Mouse (Mus musculus) spleen, adult 2 months (tissue): Measurements from ENCODE around the gene Zfp593.
"Not testable (repeated sequence)": the region's sequence is repeated elsewhere in the genome, so short reads cannot be mapped to it uniquely, and the experiment has no call there.

Experiments
- CTCF ChIP-seq: fragments of 200-500 bp; IDR thresholded peaks from 2 replicates; pipeline ENCODE4 v1.5.1; 2011; ENCODE audit warnings: mild to moderate bottlenecking, inconsistent platforms; ENCODE audit not compliant: insufficient read depth, insufficient read length, insufficient replicate concordance; ENCODE audit errors: extremely low read depth
- POLR2A ChIP-seq: fragments of 200-500 bp; IDR thresholded peaks from 2 replicates; pipeline ENCODE4 v1.6.1; 2011; ENCODE audit warnings: low read depth, low read length, inconsistent platforms

DNA sequence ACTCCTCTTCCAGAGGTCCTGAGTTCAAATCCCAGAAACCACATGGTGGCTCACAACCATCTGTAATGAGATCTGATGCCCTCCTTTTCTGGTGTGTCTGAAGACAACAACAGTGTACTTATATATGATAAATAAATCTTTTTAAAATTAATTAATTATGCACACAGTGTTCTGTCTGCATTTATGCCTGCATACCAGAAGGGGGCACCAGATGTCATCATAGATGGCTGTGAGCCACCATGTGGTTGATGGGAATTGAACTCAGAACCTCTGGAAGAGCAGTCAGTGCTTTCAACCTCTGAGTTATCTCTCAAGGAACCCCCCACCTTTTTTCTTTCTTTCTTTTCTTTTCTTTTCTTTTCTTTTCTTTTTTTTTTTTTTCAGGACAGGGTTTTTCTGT is 24.2 kb upstream of the Zfp593 start:
- not testable (repeated sequence) for TF ChIP-seq CTCF, POLR2A
